Mouse (Mus musculus): ENCODE results near the gene Mrpl51. TPM values are rescaled to one million over a fixed set of nuclear protein-coding genes. Genes with fewer than 3 reads are reported as not detected.

The Mrpl51 gene
- 10 to 100 TPM; 31.9 to 37.3 TPM for total RNA-seq (2023)

DNA sequence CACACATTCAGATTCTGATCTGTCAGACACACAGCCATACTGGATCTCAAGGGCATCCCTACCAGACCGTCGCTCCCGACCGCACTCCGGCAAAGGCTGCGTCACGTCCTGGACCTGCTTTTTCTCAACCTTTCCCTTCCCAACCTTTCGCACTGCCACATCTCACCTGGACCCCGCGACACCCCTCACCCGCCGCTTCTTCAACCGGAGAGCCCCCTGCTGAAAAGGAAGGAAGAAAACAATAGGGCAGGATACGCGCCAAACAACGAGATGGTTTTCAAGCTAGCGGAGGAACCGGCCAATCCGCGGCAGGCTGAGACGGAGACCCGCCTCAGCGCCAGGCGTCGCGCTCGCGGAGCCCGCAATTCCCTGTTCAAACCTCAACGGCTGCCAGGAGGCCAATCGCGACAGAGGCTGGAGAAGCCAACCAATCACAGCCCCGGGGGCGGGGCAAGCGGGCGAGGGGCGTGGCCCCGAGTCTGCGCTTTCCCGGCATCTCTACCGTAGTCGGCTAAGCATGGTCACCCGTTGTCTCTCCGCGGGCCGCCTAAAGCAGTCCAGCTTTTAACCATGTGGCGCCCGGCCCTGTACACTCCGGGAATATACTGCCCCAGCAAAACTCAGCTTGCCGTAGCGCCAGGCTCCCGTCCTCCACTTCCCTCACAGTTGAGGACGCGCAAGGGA lies at the start of gene Mrpl51, which contains the start of gene Ncapd2:
Mrpl51 (plus strand) TSS at position 470 of the 684 bp plus-strand sequence.
Ncapd2 (minus strand) TSS at position 370 of the 684 bp plus-strand sequence.

DNA sequence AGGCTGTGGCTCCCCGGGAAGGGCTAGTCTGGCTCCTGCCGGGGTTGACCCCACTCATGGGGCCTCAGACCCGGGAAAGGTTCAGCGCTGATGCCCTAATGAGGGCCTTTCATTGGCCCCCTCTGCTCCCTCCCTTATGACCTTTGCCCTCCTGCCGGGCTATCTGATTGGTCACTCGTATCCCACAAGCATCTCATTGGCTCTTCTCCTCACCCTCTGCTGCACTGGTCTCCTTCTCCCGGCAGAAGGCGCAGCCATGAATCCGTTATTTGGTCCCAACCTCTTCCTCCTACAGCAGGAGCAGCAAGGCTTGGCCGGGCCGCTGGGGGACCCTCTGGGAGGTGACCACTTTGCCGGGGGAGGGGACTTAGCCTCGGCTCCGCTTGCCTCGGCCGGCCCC lies 46.6 kb upstream of the Mrpl51 start, which contains the start of gene Iffo1:
Iffo1 (plus strand) TSS at position 241 of the 400 bp plus-strand sequence.

DNA sequence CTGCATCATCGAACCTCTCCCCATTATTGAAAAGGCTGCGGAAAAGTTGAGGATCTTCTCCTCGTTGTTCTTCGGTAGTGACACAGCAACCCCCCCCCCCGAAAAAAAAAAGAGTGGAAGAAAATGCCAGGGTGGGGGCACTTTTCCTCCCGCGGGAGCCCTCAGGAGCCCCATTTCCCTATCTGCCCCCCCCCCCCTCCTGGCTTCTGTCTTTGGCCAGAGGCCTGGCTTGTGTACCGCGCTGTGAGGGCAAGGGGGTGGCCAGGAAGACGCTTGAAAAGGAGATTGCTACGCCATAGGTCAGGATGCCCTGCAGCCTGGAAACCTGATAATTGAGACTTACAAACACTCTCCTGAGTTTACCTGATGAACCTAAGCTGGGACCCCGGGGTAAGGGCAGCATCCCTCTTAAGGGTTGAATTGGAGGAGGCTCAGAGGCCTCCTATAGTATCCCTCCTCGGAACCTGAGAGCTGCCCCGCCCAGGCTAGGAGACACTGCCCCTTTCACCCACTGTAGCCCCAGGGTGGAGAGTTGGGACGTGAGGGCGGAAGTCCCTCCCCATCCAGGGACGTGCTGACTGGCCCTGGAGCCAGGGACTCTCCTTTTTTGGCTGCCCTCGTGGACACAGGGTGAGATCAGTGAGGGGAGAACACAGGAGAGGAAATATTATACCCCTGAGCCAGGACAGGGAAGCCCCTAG lies 25.4 kb upstream of the Mrpl51 start, which contains the start of gene Gapdh:
Gapdh (minus strand) TSS at position 417 of the 701 bp plus-strand sequence.

DNA sequence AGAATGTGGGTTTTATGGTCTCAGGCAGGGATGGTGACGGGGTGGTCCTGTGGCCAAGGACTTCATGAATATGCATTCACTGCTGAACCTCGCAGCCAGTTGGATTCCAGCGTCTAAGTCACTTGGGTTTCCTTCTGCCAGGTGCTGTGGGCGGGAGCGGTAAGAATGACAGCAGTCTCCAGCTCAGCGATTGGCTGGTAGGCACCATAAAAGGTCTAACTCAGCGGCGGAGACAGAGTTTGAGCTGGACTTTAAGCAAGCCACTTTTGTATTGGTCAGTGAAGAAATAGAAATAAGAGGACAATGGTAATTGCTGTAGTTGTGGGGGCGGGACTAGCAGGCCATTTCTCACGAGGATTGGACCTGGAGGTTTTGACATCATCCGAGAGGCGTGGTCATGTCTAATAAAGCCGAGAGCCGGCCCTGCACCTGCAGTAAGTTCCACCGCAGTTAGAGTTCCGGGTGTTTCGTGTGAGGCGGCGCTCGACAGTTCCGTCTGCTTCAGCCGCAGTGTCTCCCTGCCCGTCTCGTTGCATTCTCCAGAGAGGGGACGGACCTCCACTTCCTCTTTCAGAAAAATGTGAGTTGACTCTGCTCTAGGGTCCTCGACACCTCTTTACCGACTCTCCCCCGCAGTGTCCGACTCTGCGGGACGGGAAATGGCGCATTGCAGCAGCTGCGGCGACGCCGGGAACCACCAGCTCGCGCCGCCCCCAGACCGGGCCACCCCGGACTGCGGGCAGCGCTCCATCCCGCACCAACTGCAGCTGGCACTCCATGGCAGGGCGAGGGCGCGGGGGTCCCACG lies 23.8 kb downstream of the Mrpl51 start, which contains the start of gene Vamp1:
Vamp1 (plus strand) TSS at position 404 of the 807 bp plus-strand sequence.

DNA sequence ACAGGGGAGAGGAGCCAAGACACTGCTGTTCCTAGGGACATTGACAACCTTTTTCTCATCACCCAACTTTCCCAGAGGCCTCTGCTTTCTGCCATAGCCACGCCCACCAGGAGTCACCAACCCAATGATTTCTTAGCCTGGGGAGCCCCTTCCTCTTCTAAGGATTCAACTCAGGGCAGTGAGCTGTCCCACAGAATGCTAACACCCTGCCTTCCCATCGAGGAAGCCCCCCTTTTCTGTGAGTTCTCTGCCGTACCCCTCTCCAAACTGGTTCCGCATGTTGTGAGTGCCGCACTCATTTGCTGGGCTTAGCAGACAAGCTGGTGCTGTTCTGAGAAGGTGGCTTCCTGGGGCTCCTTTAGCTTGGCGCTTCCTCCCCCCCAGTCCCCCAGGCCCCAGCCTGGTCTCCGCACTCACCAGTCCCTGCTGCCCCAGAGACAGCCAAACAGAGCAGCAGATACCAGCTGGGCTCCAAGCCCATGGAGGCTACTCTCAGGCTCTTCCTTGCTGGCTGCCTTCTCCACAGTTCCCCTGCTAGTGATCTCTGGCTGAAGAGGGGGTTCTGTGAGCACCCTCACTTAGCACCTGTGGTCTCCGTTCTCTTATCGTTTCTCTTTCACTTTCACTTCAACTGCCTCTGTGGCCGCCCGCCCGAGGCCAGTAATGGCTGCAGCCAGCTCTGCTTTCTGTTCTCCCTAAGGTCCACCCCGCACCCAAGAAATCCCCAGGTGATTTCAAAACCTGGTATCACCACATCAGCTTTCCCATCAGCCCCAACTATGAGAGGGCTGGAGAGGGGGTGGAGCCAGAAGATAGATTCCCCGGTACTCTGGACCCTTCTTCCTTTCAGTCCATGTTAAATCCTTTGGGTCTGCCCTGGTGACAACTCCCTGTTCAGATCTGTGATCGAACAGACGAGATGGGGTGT lies 39.8 kb downstream of the Mrpl51 start, which contains the start of gene Tapbpl:
Tapbpl (minus strand) TSS at position 744 of the 928 bp plus-strand sequence.

DNA sequence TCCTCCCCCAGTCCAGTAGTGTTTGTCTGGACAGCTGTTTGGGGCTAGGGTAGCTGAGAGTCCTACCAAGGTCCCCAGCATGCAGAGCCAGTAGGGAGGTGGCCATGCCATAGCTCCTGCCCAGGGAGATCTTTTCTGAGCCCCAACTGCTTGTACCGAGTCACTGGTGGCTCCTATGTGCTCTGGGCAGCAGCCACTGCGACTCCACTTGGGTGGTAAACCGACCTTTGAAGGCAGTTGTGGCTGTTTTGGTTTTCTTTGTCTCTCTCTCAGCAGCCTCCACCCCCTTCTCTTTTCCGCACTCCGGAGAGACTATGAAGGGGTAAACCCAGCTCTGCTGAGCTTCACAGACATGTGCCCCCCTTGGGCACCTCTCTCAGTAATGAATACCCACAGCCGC lies 45.2 kb downstream of the Mrpl51 start, which contains the start of gene Cd27:
Cd27 (minus strand) TSS at position 229 of the 400 bp plus-strand sequence.

Other genes with a start within 250 kb of the Mrpl51 start
- 10 to 100 TPM; 37.3 to 49.3 TPM for gene Cops7a, start 226.3 kb upstream of the Mrpl51 start, total RNA-seq (2023)
- under 1 TPM; 0.90 to 0.98 TPM for gene Pianp, start 195.1 kb upstream of the Mrpl51 start, total RNA-seq (2023)
- gene Zfp384, start 182.7 kb upstream of the Mrpl51 start, total RNA-seq (2023), result 10 to 100 TPM; 78.2 to 92.7 TPM
- gene Ing4, start 152.0 kb upstream of the Mrpl51 start, total RNA-seq (2023), result 10 to 100 TPM; 76.9 to 88.3 TPM
- gene Acrbp, start 142.1 kb upstream of the Mrpl51 start, total RNA-seq (2023), result 10 to 100 TPM; 15.8 to 19.3 TPM
- gene Lpar5, start 123.9 kb upstream of the Mrpl51 start, total RNA-seq (2023), result 10 to 100 TPM; 24.2 to 32.6 TPM
- gene Chd4, start 95.8 kb upstream of the Mrpl51 start, total RNA-seq (2023), result 100 to 1,000 TPM; 305 to 319 TPM
- gene Nop2, start 59.9 kb upstream of the Mrpl51 start, total RNA-seq (2023), result 10 to 100 TPM; 40.2 to 48.8 TPM
- 10 to 100 TPM; 32.4 to 38.0 TPM for gene Iffo1, start 46.6 kb upstream of the Mrpl51 start, total RNA-seq (2023)
- 100 to 1,000 TPM; 489 to 500 TPM for gene Gapdh, start 25.3 kb upstream of the Mrpl51 start, total RNA-seq (2023)
- 10 to 100 TPM; 37.7 to 50.9 TPM for gene Ncapd2, start 100 bp upstream of the Mrpl51 start, total RNA-seq (2023)
- gene Vamp1, start 23.8 kb downstream of the Mrpl51 start, total RNA-seq (2023), result 100 to 1,000 TPM; 124 to 130 TPM
- 10 to 100 TPM; 50.8 to 54.1 TPM for gene Tapbpl, start 40.1 kb downstream of the Mrpl51 start, total RNA-seq (2023)
- gene Cd27, start 45.2 kb downstream of the Mrpl51 start, total RNA-seq (2023), result 100 to 1,000 TPM; 272 to 287 TPM
- not detected for gene Tuba3a, start 94.2 kb downstream of the Mrpl51 start, total RNA-seq (2023)
- gene Ltbr, start 122.1 kb downstream of the Mrpl51 start, total RNA-seq (2023), result 1 to 10 TPM; 1.2 to 2.1 TPM
- under 1 TPM in 1 of 2 experiments, not detected in 1; 0.41 TPM for gene Scnn1a, start 128.9 kb downstream of the Mrpl51 start, total RNA-seq (2023)
- 10 to 100 TPM; 50.9 to 60.6 TPM for gene Tnfrsf1a, start 157.6 kb downstream of the Mrpl51 start, total RNA-seq (2023)
- not detected for gene Plekhg6, start 189.0 kb downstream of the Mrpl51 start, total RNA-seq (2023)

Measured in T-cell, adult 66 days (primary cell).